Mouse (Mus musculus): ENCODE data around the gene A630023A22Rik. TPM values are rescaled to one million over a fixed set of nuclear protein-coding genes. Genes with fewer than 3 reads are reported as not detected.
A peak's percentile ranks its signal among the peaks of the same experiment; 100 is the strongest.

The A630023A22Rik gene
- not detected in 2 replicates for polyA plus RNA-seq (2015; fragmentation: Nextera tagmentation; extraction: Ambion mirVana)

DNA sequence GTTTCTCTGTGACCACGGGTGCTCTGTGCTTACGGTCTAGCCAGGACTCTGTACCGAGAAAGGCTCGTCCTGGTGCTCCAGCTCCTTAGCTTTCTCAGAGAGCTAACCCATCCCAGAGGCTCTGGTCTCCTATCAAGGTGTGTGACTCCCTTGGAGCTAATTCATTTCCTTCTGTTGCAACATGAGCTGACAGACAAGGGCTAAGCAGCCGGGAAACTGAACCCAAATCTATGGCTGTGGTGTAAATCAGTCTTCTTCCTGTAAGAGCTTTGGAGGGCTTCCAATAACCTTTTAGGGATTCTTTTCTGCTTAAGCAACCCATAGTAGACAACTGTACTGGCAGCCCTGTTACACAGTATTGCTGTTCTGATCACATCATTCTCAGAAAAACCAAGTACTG is at the start of gene A630023A22Rik:
TSS of gene A630023A22Rik (minus strand) at position 154 of the 400 bp plus-strand sequence.
- Histone ChIP-seq H3K36me3 (no peaks in the 10 kb centered on the region), H3K27ac (no peak within 1 kb of the TSS), H3K4me2 (no peak within 1 kb of the TSS), H3K27me3 (replicated peaks) (no peaks in the 10 kb centered on the region), H3K4me1 (no peaks in the 10 kb centered on the region), H3K9ac (no peak within 1 kb of the TSS), H3K4me3 (replicated peaks) (no peak within 1 kb of the TSS), H3K9me3 (no peaks in the 10 kb centered on the region)
- WGBS, result 50% methylated on average over 5 of the region's 5 CpGs
- ATAC-seq (ENCODE audit: insufficient read depth, low FRiP score, low read depth), result no peak

DNA sequence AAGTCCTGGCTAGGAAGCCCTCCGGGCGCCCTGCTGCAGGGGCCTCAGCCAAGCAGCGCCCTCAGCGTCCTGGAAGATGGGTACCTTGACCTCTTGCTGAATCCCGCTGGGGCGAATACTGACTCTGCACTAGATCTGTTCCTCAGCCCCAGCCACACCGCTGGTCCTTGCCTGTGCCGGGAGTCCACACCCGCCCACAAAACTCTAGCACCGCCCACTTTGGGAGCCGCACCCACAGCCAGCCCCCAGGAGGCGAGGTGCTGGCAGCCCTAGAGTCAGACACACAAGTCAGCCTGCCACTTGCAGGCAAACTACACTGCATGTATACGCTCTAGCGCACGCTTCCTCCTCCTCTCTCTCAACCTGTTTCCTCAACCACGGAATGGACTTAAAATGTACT is 49.8 kb upstream of the A630023A22Rik start, which contains the start of gene Npy4r:
TSS of gene Npy4r (minus strand) at position 148 of the 400 bp plus-strand sequence.
- 9% methylated on average over 16 of the region's 16 CpGs for WGBS
- H3K4me3 ChIP-seq (replicated peaks), result no peak within 1 kb of the TSS

DNA sequence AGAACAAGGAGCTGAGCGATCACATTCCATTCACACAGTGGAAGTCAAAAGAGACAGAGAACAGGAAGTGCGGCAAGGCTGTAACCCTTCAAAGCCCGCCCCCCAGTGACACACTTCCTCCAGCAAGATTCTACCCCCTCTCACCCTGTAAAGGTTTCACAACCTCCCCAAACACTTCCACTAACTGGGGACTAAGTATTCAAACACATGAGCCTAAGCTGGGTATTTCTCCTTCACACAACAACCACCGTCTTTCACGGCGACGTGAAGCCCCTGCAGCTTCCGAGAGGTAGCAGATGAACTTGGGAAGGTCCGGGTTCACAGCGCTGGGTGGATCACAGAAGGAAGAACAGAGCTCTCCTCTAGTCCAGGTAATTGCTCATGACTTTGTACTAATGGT is 40.4 kb upstream of the A630023A22Rik start:
- no peaks in the 10 kb centered on the region for H3K36me3 ChIP-seq
- H3K4me3 ChIP-seq (replicated peaks), result no peak overlapping the region
- WGBS, result 91% methylated on average over 10 of the region's 10 CpGs

More for the DNA sequence above, 49.8 kb upstream of the A630023A22Rik start, which contains the start of gene Npy4r:
- Histone ChIP-seq H3K4me2 (peak within 1 kb of the TSS; percentile 43), H3K4me1 (peaks cover 9% of the 10 kb centered on the region), H3K9me3 (no peaks in the 10 kb centered on the region), H3K27ac (no peak within 1 kb of the TSS), H3K9ac (no peak within 1 kb of the TSS), H3K27me3 (replicated peaks) (peaks cover 11% of the 10 kb centered on the region; the same call in 1 of the 2 replicates), H3K36me3 (no peaks in the 10 kb centered on the region)
- ATAC-seq (ENCODE audit: insufficient read depth, low FRiP score, low read depth), result peak; percentile 91

DNA sequence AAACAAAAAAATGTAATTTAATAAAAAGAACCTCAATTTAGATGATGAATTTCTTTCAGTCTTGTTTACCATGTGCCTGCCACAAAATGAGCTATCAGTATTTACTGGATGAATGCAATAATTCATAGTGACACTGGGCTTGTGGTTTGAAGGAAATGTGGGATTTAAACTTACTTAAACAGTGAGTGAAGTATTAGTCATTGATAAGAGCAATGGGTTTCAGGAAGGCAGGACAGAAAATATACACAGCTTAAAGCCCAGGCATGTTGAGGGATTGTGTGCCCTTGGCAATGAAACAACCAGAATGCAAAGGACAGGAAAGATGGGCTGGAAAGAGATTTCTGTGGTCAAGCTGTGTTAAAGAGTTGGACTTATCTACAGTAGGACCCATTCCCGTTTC is 39.8 kb upstream of the A630023A22Rik start:
- ATAC-seq (ENCODE audit: insufficient read depth, low FRiP score, low read depth), result no peak
- no peak overlapping the region for H3K4me2 ChIP-seq
- no peak overlapping the region for H3K4me3 ChIP-seq (replicated peaks)
- H3K27ac ChIP-seq, result no peak overlapping the region
- H3K9me3 ChIP-seq, result no peaks in the 10 kb centered on the region
- no peak overlapping the region for H3K9ac ChIP-seq
- 0 out of 2 replicates have a peak, but pooled peaks cover 7% of the 10 kb centered on the region for H3K27me3 ChIP-seq (replicated peaks)
- 50% methylated on average over 1 of the region's 1 CpGs for WGBS
- no peaks in the 10 kb centered on the region for H3K36me3 ChIP-seq
- no peaks in the 10 kb centered on the region for H3K4me1 ChIP-seq

More for the DNA sequence above, 40.4 kb upstream of the A630023A22Rik start:
- H3K27me3 ChIP-seq (replicated peaks), result 0 out of 2 replicates have a peak, but pooled peaks cover 7% of the 10 kb centered on the region
- no peak overlapping the region for H3K4me2 ChIP-seq
- H3K4me1 ChIP-seq, result no peaks in the 10 kb centered on the region
- no peak overlapping the region for H3K27ac ChIP-seq
- ATAC-seq (ENCODE audit: insufficient read depth, low FRiP score, low read depth), result no peak
- no peak overlapping the region for H3K9ac ChIP-seq
- H3K9me3 ChIP-seq, result no peaks in the 10 kb centered on the region

DNA sequence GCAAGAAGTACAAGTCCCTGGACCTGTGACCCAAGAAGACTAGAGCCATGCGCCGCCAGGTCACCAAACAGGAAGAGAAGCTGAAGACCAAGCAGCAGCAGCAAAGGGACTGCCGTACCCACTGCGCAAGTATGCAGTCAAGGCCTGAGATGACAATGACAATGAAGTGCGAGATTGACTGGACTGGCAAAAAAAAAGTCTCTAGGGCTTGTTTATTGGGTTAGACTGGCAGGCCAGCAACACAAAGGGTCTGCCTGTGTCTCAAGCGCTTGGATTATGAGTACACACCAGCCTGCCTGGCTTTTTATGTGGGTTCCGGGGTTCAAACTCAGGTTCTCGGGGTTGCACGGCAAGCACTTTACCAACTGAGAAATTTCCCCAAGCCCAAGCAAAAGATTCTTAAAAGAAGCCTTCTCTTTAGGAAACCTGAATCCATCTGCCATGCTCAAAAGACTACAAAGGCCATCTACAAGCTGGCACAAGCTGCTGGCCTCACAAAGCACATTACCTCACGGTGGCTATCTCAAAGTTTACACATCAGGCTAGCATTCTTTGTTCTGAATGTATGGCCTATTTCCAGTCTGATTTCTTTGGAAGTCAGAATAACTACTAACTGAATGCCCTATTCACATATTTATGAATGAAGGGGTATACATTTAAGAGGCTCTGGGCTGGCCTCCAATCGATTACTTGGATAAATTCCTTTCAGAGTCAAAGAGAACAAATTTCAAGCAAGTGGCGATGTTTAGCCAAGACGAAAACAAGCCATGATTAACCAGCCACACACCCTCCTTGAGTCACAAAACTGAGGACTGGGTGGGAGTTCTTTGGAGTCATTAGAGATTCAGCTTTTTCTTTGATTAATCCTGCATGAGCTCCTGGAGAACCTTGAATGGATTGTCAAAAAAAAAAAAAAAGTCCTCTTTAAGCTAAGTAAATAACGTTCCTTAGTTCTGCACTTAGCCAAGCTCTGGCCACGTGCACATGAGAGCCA is 37.4 kb upstream of the A630023A22Rik start:
- H3K9ac ChIP-seq, result no peak overlapping the region
- H3K9me3 ChIP-seq, result no peaks in the 10 kb centered on the region
- H3K4me3 ChIP-seq (replicated peaks), result no peak overlapping the region
- no peaks in the 10 kb centered on the region for H3K27me3 ChIP-seq (replicated peaks)
- no peak overlapping the region for H3K27ac ChIP-seq
- no peaks in the 10 kb centered on the region for H3K4me1 ChIP-seq
- WGBS, result 70% methylated on average over 15 of the region's 15 CpGs
- H3K36me3 ChIP-seq, result no peaks in the 10 kb centered on the region
- no peak overlapping the region for H3K4me2 ChIP-seq
- ATAC-seq (ENCODE audit: insufficient read depth, low FRiP score, low read depth), result no peak

DNA sequence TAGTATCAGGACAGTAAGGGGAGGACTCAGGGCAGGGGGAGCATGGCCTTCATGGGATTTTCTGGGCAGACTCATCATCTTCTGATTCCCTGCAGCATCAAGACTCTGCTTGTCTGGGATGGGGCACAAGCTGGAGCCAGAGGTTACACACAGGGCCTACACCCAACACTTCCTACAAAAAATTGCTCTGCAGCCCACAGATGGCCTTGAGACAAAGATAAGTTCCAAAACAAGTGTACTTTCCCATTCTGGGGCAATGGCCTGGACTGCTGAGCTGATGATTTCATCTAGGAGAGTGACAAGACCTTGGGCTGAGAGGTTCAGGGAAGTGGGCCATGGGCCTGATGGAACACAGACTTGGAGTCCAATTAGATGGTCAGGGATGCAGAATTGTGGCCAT is 32.8 kb upstream of the A630023A22Rik start:
- H3K36me3 ChIP-seq, result no peaks in the 10 kb centered on the region
- no peaks in the 10 kb centered on the region for H3K27me3 ChIP-seq (replicated peaks)
- H3K4me3 ChIP-seq (replicated peaks), result no peak overlapping the region
- H3K9ac ChIP-seq, result no peak overlapping the region
- no peaks in the 10 kb centered on the region for H3K9me3 ChIP-seq
- no peaks in the 10 kb centered on the region for H3K4me1 ChIP-seq
- no peak overlapping the region for H3K4me2 ChIP-seq
- H3K27ac ChIP-seq, result no peak overlapping the region
- no peak for ATAC-seq (ENCODE audit: insufficient read depth, low FRiP score, low read depth)

DNA sequence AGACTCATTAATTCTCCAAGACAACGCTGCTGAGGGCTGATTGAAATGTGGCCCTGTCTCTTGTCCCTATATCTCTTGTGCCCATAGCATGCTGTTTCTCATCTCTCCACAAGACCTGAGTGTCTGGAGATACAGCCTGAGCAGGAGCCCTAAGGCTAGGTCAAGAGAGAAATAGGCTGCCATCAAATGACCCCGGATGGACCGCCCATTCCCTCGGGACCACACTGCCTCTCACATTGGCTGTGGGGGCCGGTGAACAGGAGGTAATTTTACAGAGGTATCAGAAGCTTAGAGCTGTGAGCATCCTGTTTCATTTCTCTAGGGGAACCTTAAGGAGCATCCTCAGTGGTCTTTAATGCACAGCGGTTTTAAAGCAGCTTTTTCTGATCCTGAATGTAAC is 28.7 kb upstream of the A630023A22Rik start:
- H3K4me1 ChIP-seq, result no peaks in the 10 kb centered on the region
- no peak for ATAC-seq (ENCODE audit: insufficient read depth, low FRiP score, low read depth)
- no peak overlapping the region for H3K4me2 ChIP-seq
- no peaks in the 10 kb centered on the region for H3K9me3 ChIP-seq
- H3K27me3 ChIP-seq (replicated peaks), result no peaks in the 10 kb centered on the region
- WGBS, result 62% methylated on average over 6 of the region's 6 CpGs
- H3K9ac ChIP-seq, result no peak overlapping the region
- H3K36me3 ChIP-seq, result no peaks in the 10 kb centered on the region
- H3K4me3 ChIP-seq (replicated peaks), result no peak overlapping the region
- no peak overlapping the region for H3K27ac ChIP-seq

DNA sequence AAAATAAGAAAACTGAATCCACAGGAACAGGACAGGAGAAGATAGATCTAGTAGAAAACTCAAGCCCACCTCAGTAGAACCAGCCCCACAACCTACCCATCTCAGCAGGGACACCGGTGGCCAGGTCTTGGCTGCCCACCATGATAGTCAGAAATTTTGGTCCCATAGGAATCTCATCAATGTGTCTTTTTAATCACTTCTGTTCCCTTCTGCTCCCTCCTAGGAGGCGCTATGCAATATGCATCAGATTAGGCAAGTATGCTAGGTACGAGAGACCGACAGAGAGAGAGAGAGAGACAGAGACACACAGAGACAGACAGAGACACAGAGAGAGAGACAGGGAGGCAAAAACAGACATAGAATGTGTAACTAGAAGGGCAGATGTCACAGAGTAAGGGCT is 19.1 kb upstream of the A630023A22Rik start:
- no peak overlapping the region for H3K9ac ChIP-seq
- H3K4me1 ChIP-seq, result no peaks in the 10 kb centered on the region
- no peak overlapping the region for H3K4me2 ChIP-seq
- ATAC-seq (ENCODE audit: insufficient read depth, low FRiP score, low read depth), result no peak
- no peak overlapping the region for H3K27ac ChIP-seq
- no peaks in the 10 kb centered on the region for H3K9me3 ChIP-seq
- H3K27me3 ChIP-seq (replicated peaks), result no peaks in the 10 kb centered on the region; the same call in 1 of the 2 replicates
- 92% methylated on average over 4 of the region's 4 CpGs for WGBS
- no peaks in the 10 kb centered on the region for H3K36me3 ChIP-seq
- no peak overlapping the region for H3K4me3 ChIP-seq (replicated peaks)

DNA sequence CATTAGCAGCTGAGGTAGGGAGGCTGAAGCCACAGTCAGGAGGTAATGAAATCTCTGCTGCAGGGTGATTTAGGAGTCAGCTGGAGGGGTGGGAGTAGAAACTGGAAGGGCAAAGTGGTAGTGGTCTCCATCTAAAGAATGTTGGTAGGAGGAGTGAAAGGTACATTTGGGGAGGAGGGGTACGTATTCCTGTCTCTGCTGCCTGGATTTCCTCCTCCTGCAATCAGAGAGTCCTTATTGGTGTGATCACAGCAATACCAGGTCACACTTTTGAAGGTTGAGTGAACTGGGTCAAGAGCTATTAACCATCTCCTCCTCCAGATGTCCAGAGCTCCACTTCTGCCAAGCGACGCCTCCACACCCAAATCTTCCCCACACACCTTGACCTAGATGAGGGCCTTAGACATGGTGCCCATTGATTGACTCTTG is 18.4 kb upstream of the A630023A22Rik start:
- 84% methylated on average over 3 of the region's 3 CpGs for WGBS
- Histone ChIP-seq H3K9ac (no peak overlapping the region), H3K36me3 (no peaks in the 10 kb centered on the region), H3K4me1 (no peaks in the 10 kb centered on the region), H3K27ac (no peak overlapping the region), H3K27me3 (replicated peaks) (no peaks in the 10 kb centered on the region; the same call in 1 of the 2 replicates), H3K9me3 (no peaks in the 10 kb centered on the region), H3K4me3 (replicated peaks) (no peak overlapping the region), H3K4me2 (no peak overlapping the region)
- no peak for ATAC-seq (ENCODE audit: insufficient read depth, low FRiP score, low read depth)

DNA sequence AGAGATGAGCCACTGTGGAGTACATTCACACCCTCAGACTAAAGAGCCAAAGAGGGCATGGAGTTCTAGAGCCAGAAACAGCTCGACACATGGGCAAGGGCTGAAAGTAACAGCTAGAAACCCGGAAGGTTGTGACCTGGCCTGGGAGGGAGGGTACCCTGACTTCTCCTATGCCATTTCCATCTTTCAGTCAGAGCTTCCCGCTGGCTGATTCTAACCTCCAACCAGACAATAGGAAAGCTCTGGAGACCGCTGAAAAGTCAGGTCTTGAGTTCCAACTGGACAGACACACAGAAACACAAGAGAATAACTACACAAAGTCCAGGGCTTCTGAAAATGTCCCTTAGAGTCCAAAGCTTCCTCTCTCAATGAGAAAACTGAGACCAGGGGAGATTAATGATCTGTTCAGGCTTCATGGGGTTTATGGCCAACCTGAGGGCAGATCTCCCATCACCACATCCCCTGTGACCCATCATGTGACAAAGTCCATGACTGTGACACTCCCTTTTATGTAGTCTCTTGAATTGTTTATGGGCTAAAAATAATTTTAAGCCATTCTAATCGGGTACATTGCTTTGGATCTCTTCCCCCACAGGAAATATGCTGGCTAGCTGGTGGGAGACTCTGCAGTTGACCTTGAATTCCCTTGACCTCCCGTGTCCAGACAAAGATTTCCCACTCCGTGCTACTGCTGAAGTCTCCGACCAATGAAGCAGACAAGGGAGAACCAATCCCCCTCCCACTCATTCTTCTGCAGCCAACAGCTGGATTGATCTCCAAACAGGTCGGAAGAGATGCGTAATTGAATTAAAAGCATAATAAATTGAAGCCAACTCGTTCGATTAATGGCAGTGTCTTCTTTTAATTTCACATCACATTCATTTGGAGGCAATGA is 17.7 kb upstream of the A630023A22Rik start:
- Histone ChIP-seq H3K36me3 (no peaks in the 10 kb centered on the region), H3K27ac (no peak overlapping the region), H3K27me3 (replicated peaks) (no peaks in the 10 kb centered on the region; the same call in 1 of the 2 replicates), H3K4me2 (no peak overlapping the region), H3K9me3 (no peaks in the 10 kb centered on the region), H3K9ac (no peak overlapping the region), H3K4me1 (no peaks in the 10 kb centered on the region), H3K4me3 (replicated peaks) (no peak overlapping the region)
- WGBS, result 77% methylated on average over 12 of the region's 12 CpGs
- ATAC-seq (ENCODE audit: insufficient read depth, low FRiP score, low read depth), result no peak

DNA sequence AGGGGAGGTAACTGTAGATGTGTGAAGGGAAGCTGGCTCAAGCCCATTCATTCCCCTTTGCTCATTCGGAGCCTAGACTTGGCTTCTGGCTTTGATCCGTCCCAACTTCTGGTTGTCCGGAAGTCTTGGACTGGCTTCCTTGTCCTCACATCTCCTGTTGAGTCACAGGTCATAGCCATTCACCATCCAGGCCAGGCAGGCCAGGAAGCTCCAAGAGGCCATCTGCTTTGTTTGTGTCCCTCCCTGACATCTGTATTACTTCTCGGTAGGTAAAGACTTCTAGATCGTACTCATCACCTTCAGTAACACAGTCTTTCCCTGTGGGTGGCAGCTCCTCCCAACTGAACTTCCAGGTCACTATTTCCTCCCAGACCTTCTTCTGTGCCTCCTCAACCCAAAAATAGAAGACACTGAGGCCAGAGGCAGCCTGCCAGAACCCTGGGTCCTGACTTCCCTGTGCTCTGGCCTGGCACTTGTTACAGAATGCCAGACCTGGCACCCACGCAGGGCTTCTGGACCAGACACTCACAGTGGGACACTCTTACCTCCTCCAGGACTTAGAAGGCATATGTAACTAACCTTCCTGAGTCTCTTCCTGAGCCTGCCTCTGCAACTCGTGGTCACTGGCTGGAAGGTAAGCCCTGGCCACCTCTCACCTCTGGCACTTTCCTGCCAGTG is 16.6 kb upstream of the A630023A22Rik start:
- no peak overlapping the region for H3K27ac ChIP-seq
- no peaks in the 10 kb centered on the region for H3K9me3 ChIP-seq
- H3K4me3 ChIP-seq (replicated peaks), result no peak overlapping the region
- H3K4me1 ChIP-seq, result no peaks in the 10 kb centered on the region
- no peak overlapping the region for H3K4me2 ChIP-seq
- no peaks in the 10 kb centered on the region for H3K36me3 ChIP-seq
- ATAC-seq (ENCODE audit: insufficient read depth, low FRiP score, low read depth), result no peak
- 78% methylated on average over 7 of the region's 7 CpGs for WGBS
- H3K9ac ChIP-seq, result no peak overlapping the region
- H3K27me3 ChIP-seq (replicated peaks), result no peaks in the 10 kb centered on the region; the same call in 1 of the 2 replicates

Data from stomach, embryonic 15.5 days (tissue).